Mouse (Mus musculus): ENCODE data around the gene Daam1. TPM values are rescaled to one million over a fixed set of nuclear protein-coding genes. Genes with fewer than 3 reads are reported as not detected.

The Daam1 gene
- polyA plus RNA-seq, 1 experiment, result 15.2 TPM

DNA sequence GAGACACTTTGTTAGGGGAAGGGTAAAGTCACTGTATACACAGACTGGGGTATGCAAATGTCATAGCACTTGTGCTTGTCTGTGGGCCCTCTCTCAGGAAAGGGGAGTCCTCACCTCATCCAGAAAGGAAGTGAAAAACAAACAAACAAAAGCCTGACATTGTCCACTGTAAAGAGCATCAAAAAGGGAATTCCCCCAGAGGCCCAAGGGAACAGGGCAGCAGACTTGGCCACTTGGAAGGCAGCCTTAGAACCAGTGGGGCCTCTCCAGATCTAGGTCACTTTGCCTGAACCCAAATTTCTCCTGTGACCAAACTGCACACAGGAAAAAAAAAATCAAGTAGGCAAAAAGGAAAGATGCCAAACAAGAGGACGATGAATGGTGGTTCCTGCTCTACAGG is 170.9 kb downstream of the Daam1 start:
- WGBS, result 55% methylated on average over 1 of the region's 1 CpGs
- Histone ChIP-seq H3K4me3 (replicated peaks; ENCODE audit: extremely low read depth, low read depth, low read length) (no peak overlapping the region), H3K4me1 (ENCODE audit: control insufficient read depth, insufficient read depth, low read length) (peaks cover 3% of the 10 kb centered on the region; the same call in 1 of the 2 replicates)
- no peak for DNase-seq
- no peak for TF ChIP-seq CTCF (IDR thresholded peaks at IDR 0.05; ENCODE audit: insufficient read depth, low read length)
- TF ChIP-seq POLR2A (IDR thresholded peaks at IDR 0.05; ENCODE audit: borderline replicate concordance, extremely low read depth, low read depth, low read length), result no peak

DNA sequence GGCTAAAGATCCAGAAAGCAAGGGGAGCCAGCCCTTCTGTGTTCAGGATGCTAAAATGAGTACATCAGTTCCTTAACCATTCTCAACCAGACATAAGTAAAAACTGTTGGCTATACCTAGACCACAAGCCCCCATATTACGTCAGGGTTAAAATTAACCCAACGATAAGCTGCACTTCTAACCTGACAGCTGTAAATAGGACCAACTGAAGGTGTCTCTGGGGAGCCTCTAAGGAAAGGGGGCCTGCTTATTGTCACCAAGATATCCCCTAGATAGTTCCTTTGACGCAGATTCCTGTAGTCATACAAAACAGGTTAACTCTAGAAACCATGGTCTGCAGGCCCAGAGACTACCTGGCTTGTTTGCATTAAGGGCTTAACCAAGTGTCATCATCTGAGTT is 174.4 kb downstream of the Daam1 start:
- TF ChIP-seq CTCF (IDR thresholded peaks at IDR 0.05; ENCODE audit: insufficient read depth, low read length) (no peak), POLR2A (IDR thresholded peaks at IDR 0.05; ENCODE audit: borderline replicate concordance, extremely low read depth, low read depth, low read length) (no peak)
- Histone ChIP-seq H3K4me1 (ENCODE audit: control insufficient read depth, insufficient read depth, low read length) (peaks cover 3% of the 10 kb centered on the region; the same call in 1 of the 2 replicates), H3K4me3 (replicated peaks; ENCODE audit: extremely low read depth, low read depth, low read length) (no peak overlapping the region)
- DNase-seq, result no peak
- WGBS, result 93% methylated on average over 3 of the region's 3 CpGs

DNA sequence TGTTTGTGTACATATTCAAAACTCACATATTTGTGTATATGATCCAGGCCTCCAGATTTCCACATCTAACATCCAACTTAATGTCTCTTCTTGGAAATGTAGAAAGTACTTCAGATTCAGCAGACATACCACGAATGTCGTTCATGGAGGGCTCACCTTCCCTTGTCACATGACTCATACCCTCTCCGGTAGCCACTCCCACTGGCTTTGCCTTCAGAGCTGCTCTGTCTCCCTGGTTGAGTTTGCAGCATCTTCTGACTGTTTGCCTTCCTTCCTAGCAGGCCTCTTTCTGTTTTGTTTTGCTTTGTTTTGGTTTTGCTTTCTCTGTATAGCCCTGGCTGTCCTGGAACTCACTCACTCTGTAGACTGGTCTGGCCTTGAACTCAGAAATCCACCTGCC is 176.8 kb downstream of the Daam1 start:
- Histone ChIP-seq H3K4me1 (ENCODE audit: control insufficient read depth, insufficient read depth, low read length) (no peaks in the 10 kb centered on the region), H3K4me3 (replicated peaks; ENCODE audit: extremely low read depth, low read depth, low read length) (no peak overlapping the region)
- no peak for DNase-seq
- TF ChIP-seq POLR2A (IDR thresholded peaks at IDR 0.05; ENCODE audit: borderline replicate concordance, extremely low read depth, low read depth, low read length) (no peak), CTCF (IDR thresholded peaks at IDR 0.05; ENCODE audit: insufficient read depth, low read length) (no peak)
- 72% methylated on average over 3 of the region's 3 CpGs for WGBS

DNA sequence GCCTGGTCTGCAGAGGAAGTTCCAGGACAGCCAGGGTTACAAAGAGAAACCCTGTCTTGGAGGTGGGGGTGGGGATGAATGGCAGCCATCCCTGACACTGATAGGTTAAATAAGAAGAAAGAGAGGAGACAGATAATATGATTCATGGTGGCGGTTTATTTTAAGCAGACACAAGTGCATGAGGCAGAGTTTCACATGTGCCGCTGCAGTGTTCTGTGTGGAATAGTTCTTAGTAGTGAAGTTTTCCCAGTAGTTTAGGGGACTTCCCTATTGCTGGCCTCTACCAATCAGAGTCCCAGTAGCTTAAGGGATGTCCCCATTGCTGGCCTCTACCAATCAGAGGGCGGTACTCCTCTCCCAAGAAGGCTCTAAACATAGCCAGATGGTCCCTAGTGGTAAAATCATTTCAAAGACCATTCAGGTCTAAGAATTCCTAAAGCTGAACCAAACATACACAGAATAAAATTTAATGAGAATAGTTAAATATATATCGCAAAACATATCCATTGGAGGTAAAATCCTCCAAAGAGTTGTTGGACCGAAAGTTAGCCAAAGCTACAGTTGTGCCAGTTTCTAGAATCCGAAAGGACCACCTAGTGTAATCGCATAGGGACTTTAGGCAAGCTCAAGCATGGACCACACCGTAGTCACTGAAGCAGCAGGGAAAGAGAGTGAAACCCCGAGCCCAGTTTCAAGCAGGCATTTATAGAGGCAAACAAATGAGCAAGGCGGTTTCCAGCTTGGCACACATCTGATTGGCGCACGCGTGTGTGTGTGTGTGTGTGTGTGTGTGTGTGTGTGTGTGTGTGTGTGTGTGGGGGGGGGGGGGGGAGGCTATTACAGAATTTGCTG is 178.4 kb downstream of the Daam1 start:
- no peak for TF ChIP-seq POLR2A (IDR thresholded peaks at IDR 0.05; ENCODE audit: borderline replicate concordance, extremely low read depth, low read depth, low read length)
- TF ChIP-seq CTCF (IDR thresholded peaks at IDR 0.05; ENCODE audit: insufficient read depth, low read length), result no peak
- H3K4me1 ChIP-seq (ENCODE audit: control insufficient read depth, insufficient read depth, low read length), result peaks cover 5% of the 10 kb centered on the region
- 94% methylated on average over 13 of the region's 13 CpGs for WGBS
- DNase-seq, result no peak
- no peak overlapping the region for H3K4me3 ChIP-seq (replicated peaks; ENCODE audit: extremely low read depth, low read depth, low read length)

DNA sequence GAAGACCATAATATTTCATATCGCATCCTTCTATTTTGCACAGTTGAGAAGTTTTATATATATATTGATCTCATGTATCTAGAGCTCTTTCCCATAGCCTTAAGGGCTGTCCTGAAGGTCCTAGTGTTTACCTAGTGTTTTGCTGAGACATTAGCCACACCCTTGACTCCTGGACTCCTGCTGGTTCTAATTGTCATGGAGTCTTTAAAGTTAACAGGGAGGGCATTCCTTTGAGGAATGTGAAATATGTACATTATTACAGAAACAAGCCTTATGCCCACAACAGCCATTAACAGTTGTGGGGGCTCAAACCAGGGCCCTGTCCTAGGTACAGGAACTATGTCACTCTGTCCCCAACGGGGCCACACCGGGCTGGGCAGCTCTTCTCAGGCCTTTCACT is 180.5 kb downstream of the Daam1 start:
- Histone ChIP-seq H3K4me1 (ENCODE audit: control insufficient read depth, insufficient read depth, low read length) (peaks cover 5% of the 10 kb centered on the region), H3K4me3 (replicated peaks; ENCODE audit: extremely low read depth, low read depth, low read length) (no peak overlapping the region)
- TF ChIP-seq CTCF (IDR thresholded peaks at IDR 0.05; ENCODE audit: insufficient read depth, low read length), result no peak
- WGBS, result 94% methylated on average over 3 of the region's 3 CpGs
- DNase-seq, result no peak

DNA sequence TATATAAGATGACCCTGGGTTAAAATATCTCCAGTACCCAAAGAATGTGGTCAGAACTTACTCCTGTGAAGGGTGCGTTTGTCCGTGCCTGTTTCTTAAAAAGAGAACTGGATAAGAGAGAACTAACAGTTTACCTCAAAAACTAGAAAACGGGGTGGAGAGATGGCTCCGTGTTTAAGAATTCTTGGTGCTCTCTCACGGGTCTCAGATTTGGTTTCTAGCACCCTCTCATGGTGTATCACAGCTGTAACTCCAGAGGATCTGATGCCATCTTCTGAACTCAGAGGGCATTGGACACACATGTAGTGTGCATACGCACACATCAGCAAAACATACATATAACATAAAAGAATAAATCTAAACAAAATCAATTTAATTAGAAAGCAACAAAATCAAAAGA is 181.2 kb downstream of the Daam1 start:
- no peak for DNase-seq
- Histone ChIP-seq H3K4me1 (ENCODE audit: control insufficient read depth, insufficient read depth, low read length) (peaks cover 5% of the 10 kb centered on the region), H3K4me3 (replicated peaks; ENCODE audit: extremely low read depth, low read depth, low read length) (no peak overlapping the region)
- 93% methylated on average over 6 of the region's 6 CpGs for WGBS
- TF ChIP-seq POLR2A (IDR thresholded peaks at IDR 0.05; ENCODE audit: borderline replicate concordance, extremely low read depth, low read depth, low read length), result no peak
- TF ChIP-seq CTCF (IDR thresholded peaks at IDR 0.05; ENCODE audit: insufficient read depth, low read length), result no peak

DNA sequence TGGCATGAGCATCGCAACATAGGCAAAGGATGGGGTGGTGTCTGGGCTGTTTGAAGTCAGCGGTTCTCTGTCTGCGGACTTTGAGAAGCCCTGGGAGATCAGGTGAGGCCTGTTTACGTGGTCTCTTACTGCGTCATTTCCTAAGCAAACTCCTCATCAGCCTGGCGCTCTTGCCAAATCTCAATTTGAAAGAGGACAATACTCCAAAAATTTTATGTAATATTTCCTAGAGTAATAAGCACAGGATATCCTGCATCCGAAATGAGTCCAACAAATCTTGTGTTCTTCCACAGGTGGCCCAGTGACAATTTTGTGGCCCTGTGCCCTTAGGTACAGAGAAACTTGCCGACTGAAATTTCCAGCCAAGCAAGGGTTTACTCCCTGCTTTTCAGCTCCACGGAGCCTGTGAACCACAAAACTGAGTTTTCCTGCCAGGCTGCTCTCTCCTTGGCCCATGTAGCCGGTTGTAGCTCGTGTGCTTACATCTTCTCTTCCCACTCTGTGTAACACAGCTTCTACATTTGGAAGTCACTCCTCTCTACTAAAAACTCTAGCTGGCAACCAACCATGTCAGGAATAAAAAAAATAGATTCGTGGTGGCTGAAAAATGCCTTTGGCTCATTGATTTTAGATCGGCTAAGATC is 183.0 kb downstream of the Daam1 start:
- no peak overlapping the region for H3K4me3 ChIP-seq (replicated peaks; ENCODE audit: extremely low read depth, low read depth, low read length)
- DNase-seq, result no peak
- 31% methylated on average over 13 of the region's 13 CpGs for WGBS

DNA sequence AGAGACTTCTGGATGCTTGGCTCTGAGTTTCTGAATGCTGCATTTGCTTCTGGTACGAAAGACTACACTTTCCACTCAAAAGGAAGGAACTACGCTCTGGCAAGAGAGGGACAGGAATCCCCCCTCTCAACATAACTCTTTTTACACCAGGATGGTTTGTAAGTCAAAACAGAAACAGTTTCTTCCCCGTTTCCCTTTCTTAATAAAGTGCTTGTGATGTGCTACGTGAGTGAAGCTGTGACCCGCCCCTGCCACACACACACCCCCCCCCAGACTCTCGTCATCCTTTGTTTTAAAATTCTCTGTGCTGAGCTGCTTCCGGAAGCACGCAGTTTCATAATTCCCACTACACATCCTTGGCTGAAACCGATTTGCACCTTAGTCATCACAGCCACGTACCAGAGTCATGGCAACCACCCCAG is 183.5 kb downstream of the Daam1 start:
- Histone ChIP-seq H3K4me1 (ENCODE audit: control insufficient read depth, insufficient read depth, low read length) (peaks cover 5% of the 10 kb centered on the region), H3K4me3 (replicated peaks; ENCODE audit: extremely low read depth, low read depth, low read length) (no peak overlapping the region)
- TF ChIP-seq CTCF (IDR thresholded peaks at IDR 0.05; ENCODE audit: insufficient read depth, low read length) (no peak), POLR2A (IDR thresholded peaks at IDR 0.05; ENCODE audit: borderline replicate concordance, extremely low read depth, low read depth, low read length) (no peak)
- 19% methylated on average over 10 of the region's 10 CpGs for WGBS
- no peak for DNase-seq

More for the DNA sequence above, 183.0 kb downstream of the Daam1 start:
- TF ChIP-seq POLR2A (IDR thresholded peaks at IDR 0.05; ENCODE audit: borderline replicate concordance, extremely low read depth, low read depth, low read length) (no peak), CTCF (IDR thresholded peaks at IDR 0.05; ENCODE audit: insufficient read depth, low read length) (no peak)
- H3K4me1 ChIP-seq (ENCODE audit: control insufficient read depth, insufficient read depth, low read length), result peaks cover 5% of the 10 kb centered on the region

DNA sequence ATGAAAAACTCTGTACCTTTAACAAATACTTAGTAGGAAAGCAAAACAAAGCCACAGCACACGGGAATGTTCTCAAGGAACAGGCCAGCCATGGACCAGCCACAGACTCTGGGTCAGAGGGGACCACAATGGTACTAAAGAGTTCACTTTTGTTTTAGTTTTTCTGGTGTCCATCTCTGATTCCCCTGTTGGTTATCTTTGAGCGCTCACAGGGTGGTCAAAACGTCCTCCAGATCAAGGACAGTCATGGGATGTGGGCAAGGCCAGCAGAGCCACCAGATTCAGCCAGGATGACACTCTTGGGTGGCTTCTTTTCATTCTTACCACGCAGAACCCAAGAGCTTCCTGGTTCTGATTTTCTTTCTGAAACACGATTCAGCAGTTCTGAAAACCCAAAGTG is 184.4 kb downstream of the Daam1 start:
- DNase-seq, result no peak
- Histone ChIP-seq H3K4me1 (ENCODE audit: control insufficient read depth, insufficient read depth, low read length) (peaks cover 5% of the 10 kb centered on the region), H3K4me3 (replicated peaks; ENCODE audit: extremely low read depth, low read depth, low read length) (no peak overlapping the region)
- WGBS, result 78% methylated on average over 5 of the region's 5 CpGs
- TF ChIP-seq POLR2A (IDR thresholded peaks at IDR 0.05; ENCODE audit: borderline replicate concordance, extremely low read depth, low read depth, low read length) (no peak), CTCF (IDR thresholded peaks at IDR 0.05; ENCODE audit: insufficient read depth, low read length) (no peak)

DNA sequence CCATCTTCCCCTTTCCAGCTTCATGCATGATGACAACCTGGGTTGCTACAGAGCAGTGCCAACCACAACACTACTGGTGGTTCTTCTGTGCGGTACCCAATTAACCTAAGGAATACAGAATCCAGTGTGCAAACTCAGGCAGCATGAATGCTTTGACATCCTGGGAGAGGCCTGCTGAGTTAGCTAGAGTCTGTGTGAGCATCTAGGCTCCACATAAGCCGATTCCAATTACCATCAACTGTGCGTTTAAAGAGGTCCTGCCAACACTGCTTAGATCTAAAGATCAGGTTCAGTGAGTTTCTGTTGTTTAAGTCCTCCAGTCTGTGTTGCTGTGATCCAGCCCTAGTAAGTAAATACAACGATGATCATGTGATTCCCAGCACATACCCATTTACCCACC is 189.4 kb downstream of the Daam1 start:
- no peak for DNase-seq
- no peak overlapping the region for H3K4me3 ChIP-seq (replicated peaks; ENCODE audit: extremely low read depth, low read depth, low read length)
- 85% methylated on average over 4 of the region's 4 CpGs for WGBS

More for the DNA sequence above, 189.4 kb downstream of the Daam1 start:
- H3K4me1 ChIP-seq (ENCODE audit: control insufficient read depth, insufficient read depth, low read length), result no peaks in the 10 kb centered on the region
- no peak for TF ChIP-seq CTCF (IDR thresholded peaks at IDR 0.05; ENCODE audit: insufficient read depth, low read length)
- TF ChIP-seq POLR2A (IDR thresholded peaks at IDR 0.05; ENCODE audit: borderline replicate concordance, extremely low read depth, low read depth, low read length), result no peak
